Mouse (Mus musculus): ENCODE measurements around the gene Zfp799. TPM values are rescaled to one million over a fixed set of nuclear protein-coding genes. Genes with fewer than 3 reads are reported as not detected.
A peak's percentile ranks its signal among the peaks of the same experiment; 100 is the strongest.
"Not testable (repeated sequence)": the region's sequence is repeated elsewhere in the genome, so short reads cannot be mapped to it uniquely, and the experiment has no call there.

The Zfp799 gene
- 10 to 100 TPM; 23.7 to 27.0 TPM for total RNA-seq (2021)
- long read RNA-seq, full-length matches to known transcripts = 1 of 6 reads
- long read RNA-seq, partial matches to known transcripts = 0 of 6 reads
- long read RNA-seq, other reads (novel, unspliced or antisense) = 5 of 6 reads

DNA sequence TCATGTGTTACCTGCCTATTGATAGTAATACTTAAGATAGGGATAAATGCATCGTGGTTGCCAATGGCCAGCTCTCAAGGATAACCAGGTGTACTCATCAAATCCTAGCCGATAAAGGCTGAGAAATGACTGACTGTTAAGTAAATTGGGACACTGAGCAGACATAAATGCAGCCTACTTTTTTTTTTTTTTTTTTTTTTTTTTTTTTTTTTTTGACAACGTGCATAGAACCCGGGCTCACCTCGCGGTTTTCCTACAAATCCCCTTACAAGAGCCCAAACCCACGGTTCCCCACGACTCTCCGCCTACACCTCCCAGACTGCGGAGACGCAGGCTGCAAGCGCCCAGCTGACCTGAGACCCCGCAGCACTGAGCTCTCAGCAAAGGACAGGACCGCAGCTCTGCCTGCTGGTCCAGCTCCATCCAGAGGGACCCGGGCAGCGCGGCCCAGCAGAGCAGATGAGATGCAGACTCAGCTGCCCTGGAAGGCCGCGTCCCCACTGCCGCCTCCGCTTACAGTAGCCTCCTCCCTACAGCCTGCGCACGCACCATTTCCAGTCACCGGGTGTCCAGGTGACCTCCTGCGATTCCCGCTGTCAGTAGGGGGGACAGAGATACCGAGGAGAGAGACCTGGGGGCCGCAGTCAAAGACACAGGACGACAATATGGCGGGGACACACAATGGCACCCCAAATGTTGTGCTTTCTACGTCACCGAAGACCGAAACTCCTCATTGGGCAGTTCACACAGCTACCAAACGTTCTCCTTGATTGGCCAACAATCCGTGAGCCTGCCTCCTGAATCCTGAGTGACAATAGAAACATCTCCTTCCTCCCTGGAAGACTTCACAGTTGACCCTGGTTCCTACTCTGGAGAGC is at the start of gene Zfp799:
Gene Zfp799, minus strand, starts transcription at position 722 of the 878 bp plus-strand sequence.
- peak; percentile 72 to 78 for DNase-seq (ENCODE audit: low spot score in 2 of 2)

DNA sequence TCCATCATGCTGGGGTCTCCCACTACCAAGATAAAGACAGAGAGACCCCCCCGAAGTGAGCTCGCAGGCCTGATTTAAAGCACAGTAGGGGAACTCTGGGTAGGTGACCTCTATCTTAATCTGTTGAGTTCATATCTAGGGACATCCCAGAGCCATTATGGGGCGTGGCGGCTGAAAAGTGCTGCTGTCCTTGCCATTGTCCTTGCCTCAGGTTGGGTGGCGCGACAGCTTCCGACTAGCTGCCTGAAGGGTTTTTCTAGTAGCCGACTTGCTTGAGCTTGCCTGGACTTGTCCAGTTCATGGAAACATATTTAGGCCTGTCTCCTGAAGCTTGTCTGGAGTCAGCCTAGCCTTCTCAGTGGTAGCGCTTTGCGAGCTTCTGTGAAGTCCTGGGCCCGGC is 48.7 kb upstream of the Zfp799 start:
- no peak for DNase-seq (ENCODE audit: low spot score in 2 of 2)

DNA sequence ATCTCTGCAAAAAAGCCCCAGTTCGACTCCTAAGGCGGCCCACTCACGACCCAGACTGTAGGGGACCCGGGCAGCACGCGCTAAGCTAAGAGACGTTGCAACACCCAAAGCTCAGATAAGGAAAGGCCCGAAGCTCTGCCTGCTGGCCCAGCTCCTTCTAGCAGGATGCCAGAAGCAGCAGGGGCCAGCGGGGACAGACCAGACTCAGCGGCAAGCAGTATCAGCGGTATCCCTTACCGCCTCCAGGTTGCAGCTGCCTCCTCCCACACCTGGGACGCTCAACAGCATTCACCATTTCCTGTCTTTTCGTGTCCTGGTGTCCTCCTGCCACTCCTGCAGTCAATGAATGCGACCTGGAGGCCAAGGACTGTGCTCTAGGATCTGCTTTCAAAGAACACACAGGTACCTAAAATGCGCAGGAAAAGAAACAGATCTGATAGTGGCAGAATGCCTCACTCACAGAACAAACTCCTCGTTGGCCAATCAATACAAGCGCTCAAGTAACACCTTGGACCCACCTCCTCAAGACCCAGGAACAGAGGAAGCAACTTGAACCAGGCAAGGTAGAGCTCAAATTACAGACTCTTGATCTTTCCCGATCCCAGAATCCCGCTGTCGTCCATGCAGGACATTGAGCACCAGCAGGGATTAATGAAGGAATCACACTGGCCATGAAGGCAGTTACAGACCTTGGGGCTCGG is 47.6 kb upstream of the Zfp799 start:
- no peak for DNase-seq (ENCODE audit: low spot score in 2 of 2)

DNA sequence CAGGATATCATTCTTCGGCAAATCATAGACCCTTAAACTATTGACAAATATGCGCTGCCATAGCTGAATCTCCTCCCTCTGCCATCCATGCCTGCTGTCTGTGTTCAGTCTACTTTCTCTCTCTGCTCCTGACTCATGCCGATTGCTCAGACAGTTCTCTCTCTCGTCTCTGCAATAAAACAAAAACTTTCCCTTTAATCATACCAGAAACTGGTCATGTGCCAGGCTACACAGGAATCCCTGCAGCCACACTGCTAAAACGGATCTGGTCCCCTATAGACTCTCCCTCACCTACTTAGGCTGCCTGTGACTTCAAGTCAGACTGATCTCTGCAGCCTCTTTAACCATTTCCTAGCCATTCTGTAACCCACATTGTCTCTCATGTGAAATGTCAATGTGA is 42.6 kb upstream of the Zfp799 start:
- DNase-seq (ENCODE audit: low spot score in 2 of 2) = no peak

DNA sequence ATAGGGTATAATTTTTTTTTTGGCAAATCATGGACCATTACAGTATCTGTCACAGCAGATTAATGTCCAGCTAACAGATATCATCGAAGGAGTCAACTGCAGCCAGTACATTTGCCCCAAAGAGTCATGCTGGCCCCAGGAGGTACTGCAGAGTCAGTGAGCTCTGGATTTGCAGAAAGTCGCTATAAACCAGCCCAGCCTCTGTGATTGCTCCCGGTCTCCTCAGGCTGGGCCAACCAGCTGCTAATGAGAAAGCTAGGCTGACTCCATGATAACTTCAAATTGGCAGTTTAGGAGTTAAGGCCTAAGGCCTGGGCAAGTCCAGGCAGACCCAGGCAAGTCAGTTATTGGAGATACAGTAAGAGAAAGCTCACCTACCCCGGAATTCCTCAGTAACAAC is 42.0 kb upstream of the Zfp799 start:
- DNase-seq (ENCODE audit: low spot score in 2 of 2) = no peak

DNA sequence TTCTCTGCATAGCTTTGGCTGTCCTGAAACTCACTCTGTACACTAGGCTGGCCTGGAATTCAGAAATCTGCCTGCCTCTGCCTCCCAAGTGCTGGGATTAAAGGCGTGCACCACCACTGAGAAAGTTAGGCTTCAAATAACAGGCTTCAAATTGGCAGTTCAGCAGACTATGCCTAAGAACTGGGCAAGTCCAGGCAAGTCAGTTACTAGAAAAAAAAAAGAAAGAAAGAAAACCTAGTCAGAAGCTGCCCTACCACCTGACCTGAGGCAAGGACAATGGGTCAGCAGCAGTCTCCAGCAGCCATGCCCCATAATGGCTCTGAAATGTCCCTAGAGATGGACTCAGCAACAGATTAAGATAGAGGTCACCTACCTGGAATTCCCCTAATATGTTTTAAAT is 41.4 kb upstream of the Zfp799 start:
- DNase-seq (ENCODE audit: low spot score in 2 of 2) = no peak

DNA sequence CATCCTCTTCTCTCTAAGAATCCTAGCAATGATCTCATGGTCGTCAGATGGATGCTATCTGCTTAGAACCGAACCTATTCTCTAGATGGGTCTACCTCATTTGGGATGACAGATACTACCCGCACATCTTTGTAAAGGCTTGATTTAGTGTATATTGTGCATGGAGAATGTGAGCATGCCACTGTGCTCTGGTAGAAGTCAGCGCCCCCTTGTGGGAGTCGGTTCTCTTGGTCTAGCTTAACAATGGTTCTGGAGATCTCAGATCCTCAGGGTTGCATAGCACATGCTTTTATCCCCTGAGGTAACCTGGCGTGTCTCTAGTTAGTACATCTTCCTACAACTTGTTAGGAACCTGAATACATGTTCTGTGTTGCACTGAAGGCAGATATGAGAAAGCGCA is 37.2 kb upstream of the Zfp799 start:
- DNase-seq (ENCODE audit: low spot score in 2 of 2) = not testable (repeated sequence)

DNA sequence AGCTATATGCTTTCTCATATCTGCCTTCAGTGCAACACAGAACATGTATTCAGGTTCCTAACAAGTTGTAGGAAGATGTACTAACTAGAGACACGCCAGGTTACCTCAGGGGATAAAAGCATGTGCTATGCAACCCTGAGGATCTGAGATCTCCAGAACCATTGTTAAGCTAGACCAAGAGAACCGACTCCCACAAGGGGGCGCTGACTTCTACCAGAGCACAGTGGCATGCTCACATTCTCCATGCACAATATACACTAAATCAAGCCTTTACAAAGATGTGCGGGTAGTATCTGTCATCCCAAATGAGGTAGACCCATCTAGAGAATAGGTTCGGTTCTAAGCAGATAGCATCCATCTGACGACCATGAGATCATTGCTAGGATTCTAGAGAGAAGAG is 26.7 kb upstream of the Zfp799 start:
- DNase-seq (ENCODE audit: low spot score in 2 of 2) = not testable (repeated sequence)

DNA sequence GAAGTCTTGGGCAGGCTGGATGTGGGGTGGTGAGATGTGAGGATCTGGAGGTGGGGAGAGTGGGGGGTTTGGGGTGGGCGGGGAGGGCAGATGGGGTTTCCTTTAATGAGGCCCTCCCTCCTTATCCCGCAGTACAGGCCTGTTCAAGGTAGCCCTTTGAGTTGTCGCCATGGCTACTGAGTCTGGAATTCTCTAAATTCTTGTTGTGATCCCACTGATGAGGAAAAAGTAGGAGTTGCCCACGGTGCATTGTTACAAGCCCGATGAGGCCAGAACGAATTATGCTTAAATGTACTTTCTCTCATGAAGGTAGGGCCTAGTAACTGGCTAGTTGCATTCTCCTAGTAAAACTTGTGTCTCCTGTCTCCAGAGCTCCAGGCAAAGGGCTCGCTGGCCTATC is 21.5 kb upstream of the Zfp799 start:
- no peak for DNase-seq (ENCODE audit: low spot score in 2 of 2)

DNA sequence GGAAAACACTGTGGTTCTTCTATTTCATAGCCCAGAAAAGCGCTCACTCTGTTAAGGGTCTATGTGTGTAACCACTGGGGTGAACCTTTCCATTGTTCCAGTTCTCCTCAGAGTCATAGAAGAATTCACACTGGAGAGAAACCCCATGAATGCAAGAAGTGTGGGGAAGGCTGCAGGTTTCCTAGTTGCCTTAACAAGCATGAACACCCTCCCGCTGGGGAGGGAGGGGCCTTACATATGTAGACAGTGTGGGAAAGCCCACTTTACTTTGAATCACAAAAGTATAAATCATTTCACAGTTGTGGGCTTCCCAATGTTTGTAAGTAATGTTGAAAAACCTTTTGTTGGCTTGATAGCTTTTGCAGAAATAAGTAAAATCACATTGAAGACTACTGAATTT is 11.3 kb upstream of the Zfp799 start:
- DNase-seq (ENCODE audit: low spot score in 2 of 2) = no peak

DNA sequence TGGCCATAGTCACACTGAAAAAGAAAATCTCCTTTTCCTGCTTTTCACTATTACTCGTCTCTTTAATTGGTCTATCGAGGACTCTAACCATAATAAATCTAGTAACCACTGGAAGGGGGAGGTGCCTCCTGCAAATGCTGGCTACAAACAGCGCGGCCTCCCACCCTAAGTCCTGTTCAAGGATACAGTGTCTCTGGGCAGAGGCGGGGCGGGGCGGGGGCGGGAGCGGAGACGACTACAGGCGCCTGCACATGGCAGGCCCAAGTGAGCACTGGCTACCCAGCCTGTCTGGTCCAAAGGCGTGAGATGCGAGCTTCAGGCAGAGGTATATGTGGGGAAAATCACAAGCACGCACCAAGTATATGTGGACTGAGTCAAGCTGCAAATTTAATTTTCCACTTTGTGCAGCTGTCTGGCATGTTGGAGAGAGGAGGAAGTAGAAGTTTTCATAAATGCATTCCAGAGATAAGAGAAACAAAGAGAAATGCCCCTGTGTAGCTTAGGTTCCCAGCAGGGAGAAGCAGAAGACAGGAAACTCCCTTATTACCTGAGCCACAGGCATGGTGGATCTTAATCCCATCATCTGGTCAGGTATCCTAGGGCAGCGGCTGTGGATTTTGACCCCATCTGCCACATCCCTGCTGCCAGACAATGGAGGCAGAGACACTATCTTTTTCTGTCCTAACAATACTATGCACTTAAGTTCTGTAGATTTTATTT is 9.2 kb upstream of the Zfp799 start:
- DNase-seq (ENCODE audit: low spot score in 2 of 2) = no peak

DNA sequence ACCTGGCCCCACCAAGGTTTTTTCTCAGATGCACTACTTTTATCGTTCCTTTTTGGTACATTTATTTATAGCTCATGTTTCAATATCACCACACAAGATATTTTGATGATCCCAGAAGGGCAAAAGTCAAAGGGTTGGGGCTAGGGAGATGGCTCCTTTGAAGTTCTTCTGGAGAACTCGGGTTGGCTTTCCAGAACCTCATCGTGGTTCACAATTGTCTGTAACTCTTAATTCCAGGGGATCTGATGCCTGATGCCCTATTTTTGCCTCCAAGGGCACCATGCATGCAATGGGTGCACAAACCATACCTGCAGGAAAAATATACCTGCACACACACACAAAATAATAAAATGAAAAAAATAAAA is 339 bp upstream of the Zfp799 start:
- no peak for DNase-seq (ENCODE audit: low spot score in 2 of 2)

DNA sequence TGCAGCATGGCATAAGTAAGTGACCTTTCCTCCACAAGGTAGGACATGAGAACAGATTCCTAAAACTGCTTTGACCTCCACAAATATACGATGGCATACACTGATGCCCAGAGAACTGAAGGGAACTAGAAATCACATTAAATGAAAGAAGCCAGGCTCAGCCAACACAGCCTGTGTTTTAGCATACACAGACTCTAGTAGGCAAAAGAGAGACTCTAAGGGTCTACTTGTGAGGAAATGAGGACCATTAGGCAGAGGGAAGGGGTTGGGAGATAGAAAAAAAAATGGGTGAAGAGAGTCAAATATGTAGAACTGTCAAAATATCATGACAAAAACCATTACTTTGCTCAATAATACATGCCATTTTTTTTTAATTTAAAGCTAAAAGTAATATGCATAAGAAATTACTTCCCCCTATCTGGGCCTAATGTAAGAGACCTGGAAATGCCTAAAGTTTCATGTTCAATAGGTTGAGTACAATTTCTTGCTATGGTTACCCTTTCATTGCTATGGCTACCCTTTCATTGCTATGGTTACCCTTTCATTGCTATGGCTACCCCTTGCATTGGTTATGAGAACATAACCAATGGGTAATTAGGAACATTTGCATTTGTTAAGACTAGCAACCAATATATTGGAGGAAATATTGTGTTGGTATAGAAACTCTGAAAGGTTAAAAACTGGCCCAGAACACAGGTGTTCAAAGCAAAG is 13.8 kb downstream of the Zfp799 start:
- DNase-seq (ENCODE audit: low spot score in 2 of 2) = no peak

DNA sequence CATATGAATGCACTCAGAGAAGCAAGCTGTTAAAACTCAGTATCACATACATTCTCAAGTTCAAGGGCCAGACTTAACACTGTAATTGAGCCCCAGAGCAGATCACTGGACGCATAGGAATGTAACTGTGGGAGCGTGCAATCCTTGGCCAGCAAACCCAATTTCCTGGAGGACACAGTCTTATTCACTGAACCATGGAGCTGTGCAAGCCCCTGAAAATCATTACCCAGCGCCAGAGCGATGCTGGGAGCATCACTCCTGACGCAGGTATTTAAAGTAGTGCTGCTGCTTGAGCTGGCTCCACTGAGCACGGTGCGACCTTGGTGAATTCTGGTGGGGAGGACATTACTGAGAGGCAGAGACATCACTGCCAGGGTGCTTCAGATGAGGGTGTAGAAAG is 15.9 kb downstream of the Zfp799 start:
- no peak for DNase-seq (ENCODE audit: low spot score in 2 of 2)

DNA sequence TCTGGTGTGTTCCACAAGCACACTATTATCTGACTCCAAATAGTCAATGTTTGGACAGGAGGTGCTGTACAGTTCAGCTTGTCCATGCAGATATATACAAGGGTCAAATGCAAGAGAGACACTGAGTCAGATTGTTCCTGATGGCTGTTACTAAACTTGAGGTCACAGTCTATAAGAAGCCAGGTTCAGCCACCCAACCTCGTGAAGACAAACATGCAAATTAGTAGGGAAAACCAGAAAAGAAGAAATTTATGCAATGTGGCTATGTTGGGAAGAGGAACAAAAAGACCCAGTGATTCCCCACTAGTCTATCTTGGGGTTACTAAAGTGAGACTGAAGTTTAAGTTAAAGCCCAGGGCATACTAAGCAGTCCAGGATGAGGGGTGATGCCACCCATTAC is 19.4 kb downstream of the Zfp799 start:
- no peak for DNase-seq (ENCODE audit: low spot score in 2 of 2)

DNA sequence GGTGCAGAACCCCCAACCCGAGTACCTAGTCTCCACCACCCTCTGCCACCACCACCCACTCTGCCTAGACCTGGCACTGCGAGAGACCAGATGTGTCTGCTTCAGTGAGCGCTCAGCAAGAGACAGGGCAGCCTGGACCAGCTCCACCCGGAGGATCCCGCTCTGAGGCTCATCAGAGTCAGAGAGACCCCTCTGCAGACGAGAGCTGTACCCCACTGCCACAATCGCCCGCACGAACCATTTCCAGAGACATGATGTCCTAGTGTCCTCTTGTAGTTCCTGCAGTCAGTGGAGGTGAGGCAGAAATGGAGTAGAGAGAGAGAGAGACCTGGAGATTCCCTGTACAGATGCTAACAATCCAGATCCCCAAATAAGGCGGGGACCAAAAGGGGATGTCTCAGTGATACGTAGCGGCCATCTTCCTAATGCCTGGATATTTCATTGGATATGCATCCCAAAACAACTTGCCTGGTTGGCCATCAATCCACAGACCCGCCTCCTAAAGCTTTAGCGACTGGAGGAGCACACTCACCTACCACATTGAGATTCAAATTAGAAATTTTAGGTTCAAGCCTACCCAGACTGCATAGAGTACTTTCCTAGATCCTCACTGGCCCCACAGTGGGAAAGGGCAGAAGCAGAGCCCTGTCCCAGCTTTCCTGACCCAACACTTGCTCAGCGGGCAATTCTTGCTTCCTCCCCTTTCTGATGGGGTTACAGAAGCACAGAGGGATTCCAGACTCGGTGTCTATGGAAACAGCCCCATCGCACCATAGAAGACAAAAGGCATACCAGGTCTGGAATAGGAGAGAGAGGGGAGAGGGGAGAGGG is 20.3 kb downstream of the Zfp799 start, which contains the start of gene Zfp811:
Gene Zfp811, minus strand, starts transcription at position 388 of the 831 bp plus-strand sequence.
- DNase-seq (ENCODE audit: low spot score in 2 of 2) = peak; percentile 51 to 58

DNA sequence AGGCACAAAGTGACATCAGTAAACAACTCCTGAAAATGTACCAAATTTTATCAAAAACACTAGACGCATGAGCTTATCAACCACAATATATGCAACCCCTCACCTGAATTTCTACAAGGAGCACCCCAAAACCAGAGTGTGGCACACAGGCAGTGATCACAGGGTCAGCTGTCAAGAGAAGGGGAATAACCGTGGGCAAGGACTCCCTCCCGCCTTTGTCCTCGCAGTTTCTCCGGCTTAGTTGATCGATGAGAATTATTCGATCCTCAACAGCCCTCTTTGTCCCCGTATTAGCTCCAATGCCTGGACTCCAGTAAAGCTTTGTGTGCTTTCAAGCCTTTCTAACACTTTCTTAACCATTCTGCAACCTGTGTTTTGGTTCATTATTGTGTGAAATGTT is 21.1 kb downstream of the Zfp799 start:
- no peak for DNase-seq (ENCODE audit: low spot score in 2 of 2)

DNA sequence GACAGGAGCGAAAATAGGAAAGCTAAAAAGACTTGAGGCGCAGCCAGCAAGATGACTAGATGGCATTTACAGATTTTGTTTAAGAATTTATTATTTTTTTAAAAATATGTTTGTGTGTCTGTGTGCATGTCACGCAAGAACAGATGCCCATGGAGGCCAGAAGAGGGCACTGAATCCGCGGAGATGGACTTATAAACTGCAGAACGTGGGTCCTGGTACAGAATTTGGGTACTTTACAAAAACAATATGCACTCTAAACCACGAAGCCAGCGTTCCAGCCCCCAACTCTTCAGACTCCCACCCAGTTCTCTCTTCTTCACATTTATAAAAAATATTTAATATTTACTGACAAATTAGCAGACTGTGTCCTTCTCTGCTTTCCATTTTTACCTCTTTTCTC is 40.8 kb downstream of the Zfp799 start:
- DNase-seq (ENCODE audit: low spot score in 2 of 2) = no peak

DNA sequence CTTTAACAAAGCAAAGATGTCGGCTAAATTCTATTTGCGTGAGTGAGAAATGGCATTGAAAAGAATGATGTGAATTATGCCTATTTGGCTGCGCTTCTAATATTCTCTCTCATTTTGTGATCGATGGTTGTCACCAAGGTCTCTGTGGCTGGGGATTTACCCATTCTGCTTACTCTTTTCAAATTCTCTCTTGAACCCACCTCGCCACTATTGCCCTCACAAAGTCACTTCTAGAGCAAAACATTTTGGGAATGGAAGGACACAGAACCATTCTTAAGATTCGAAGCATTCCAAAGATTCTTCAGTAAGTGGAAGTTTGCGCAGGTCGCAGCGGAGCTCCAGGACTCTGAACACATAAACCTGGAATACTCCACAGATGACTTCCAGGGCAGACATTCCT is 41.5 kb downstream of the Zfp799 start:
- DNase-seq (ENCODE audit: low spot score in 2 of 2) = no peak

DNA sequence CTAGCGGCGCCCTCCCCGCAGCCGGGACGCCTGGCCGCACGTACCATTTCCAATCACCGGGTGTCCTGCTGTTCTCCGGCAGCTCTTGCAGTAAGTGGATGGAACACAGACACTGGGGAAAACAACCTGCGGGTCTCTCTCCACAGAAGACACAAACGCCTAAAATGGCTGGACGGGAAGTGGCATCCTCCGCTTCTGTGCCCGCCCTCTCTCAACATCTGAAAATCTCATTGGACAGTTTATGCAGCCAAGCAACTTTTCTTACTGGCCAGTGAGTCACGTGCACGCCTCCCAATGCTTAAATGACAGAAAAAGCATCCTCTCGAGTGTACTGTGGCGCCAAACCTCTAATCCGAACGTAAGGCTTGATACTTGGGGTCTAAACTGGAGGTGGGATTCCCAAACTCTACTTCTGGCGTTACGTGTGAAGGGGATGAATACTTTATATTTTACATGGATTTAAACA is 41.9 kb downstream of the Zfp799 start, which contains the start of gene Zfp871:
Gene Zfp871, minus strand, starts transcription at position 194 of the 466 bp plus-strand sequence.
- DNase-seq (ENCODE audit: low spot score in 2 of 2) = peak; percentile 83 to 87

All from layer of hippocampus, postnatal 10 days (tissue).